Mouse (Mus musculus): Measurements from ENCODE around the gene Zfp112. TPM values are rescaled to one million over a fixed set of nuclear protein-coding genes. Genes with fewer than 3 reads are reported as not detected.
A peak's percentile ranks its signal among the peaks of the same experiment; 100 is the strongest.
"Not testable (repeated sequence)": the region's sequence is repeated elsewhere in the genome, so short reads cannot be mapped to it uniquely, and the experiment has no call there.

Zfp112 gene
- polyA plus RNA-seq (2015; fragmentation: Nextera tagmentation; extraction: Ambion mirVana): 3.3 and 4.3 TPM in 2 replicates

DNA sequence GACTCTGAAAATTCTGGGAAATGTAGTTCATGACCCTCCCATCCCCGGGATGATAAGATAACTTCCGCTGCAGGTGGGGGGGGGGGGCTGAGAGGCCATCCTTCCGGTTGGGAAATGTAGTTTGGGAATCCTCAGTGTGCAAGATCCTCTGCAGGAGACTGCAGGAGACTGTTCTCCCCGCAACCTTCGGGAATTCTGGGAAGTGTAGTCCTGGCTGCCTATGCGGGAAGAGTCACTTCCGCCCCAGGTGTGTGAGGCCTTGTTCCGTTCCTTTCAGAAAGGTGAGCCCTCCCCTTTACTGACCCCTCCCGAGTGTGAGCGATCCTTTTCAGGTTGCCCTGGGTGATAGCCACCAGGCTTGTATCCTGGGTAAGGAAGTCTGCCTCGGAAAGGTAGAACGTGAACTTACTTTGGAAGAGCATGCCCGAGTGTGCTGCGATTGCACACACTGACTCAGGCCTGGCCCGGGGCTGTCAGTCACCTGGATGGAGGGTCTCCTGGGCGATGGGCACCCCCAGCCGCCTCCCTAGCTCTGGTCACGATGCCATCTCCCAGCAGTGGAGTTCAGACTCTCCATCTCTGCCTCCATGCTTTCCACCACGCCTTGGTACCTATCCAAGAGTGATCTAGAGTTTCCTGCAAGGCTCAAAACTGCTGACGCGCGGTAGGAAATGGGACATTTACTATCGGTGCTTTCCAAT, at the start of gene Zfp112:
Zfp112 (plus strand) TSS at position 159 of the 701 bp plus-strand sequence.
- 1% methylated on average over 23 of the region's 23 CpGs for WGBS
- Histone ChIP-seq H3K9ac (replicated peaks; ENCODE audit: low read depth) (peak within 1 kb of the TSS; percentile 68), H3K4me1 (ENCODE audit: insufficient read depth, low read depth, low read length) (no peaks in the 10 kb centered on the region), H3K36me3 (ENCODE audit: insufficient read depth, low read length) (peaks cover 3% of the 10 kb centered on the region; the same call in 1 of the 2 replicates), H3K27ac (ENCODE audit: low read length) (peak within 1 kb of the TSS; percentile 88), H3K27me3 (replicated peaks; ENCODE audit: insufficient read depth, low read length) (no peaks in the 10 kb centered on the region), H3K4me2 (replicated peaks; ENCODE audit: low read depth, low read length) (peak within 1 kb of the TSS; percentile 83), H3K9me3 (ENCODE audit: low read length) (peaks cover 14% of the 10 kb centered on the region), H3K4me3 (ENCODE audit: low read depth, low read length) (peak within 1 kb of the TSS; percentile 61)
- peak; percentile 97 for ATAC-seq
- DNase-seq (ENCODE audit: low spot score): peak; percentile 95
- TF ChIP-seq CTCF (IDR thresholded peaks at IDR 0.05) (no peak), EP300 (IDR thresholded peaks at IDR 0.05) (peak; percentile 49; the same call in 1 of the 2 replicates)

DNA sequence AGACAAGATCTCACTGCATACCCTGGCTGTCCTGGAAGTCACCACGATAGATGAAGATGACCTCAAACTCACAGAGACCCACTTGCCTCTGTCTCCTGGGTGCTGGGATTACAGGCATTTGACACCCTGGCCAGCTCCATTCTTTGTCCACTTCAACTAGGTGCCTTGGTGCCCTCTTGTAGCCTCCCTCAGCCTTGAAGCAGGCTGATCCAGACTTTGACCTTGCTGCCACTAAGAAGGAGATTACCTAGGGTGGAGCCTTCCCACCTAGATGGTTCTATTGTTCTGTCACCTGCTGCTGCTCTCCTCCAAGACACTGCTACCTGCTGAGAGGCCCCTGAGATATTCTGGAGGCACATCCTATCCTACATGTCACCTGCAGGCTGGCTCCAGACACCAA, 37.7 kb upstream of the Zfp112 start:
- H3K36me3 ChIP-seq (ENCODE audit: insufficient read depth, low read length); ATAC-seq; H3K27me3 ChIP-seq (replicated peaks; ENCODE audit: insufficient read depth, low read length); H3K9ac ChIP-seq (replicated peaks; ENCODE audit: low read depth); H3K9me3 ChIP-seq (ENCODE audit: low read length); H3K27ac ChIP-seq (ENCODE audit: low read length); DNase-seq (ENCODE audit: low spot score); H3K4me3 ChIP-seq (ENCODE audit: low read depth, low read length); H3K4me2 ChIP-seq (replicated peaks; ENCODE audit: low read depth, low read length); H3K4me1 ChIP-seq (ENCODE audit: insufficient read depth, low read depth, low read length): not testable (repeated sequence)
- 36% methylated on average over 1 of the region's 1 CpGs for WGBS

DNA sequence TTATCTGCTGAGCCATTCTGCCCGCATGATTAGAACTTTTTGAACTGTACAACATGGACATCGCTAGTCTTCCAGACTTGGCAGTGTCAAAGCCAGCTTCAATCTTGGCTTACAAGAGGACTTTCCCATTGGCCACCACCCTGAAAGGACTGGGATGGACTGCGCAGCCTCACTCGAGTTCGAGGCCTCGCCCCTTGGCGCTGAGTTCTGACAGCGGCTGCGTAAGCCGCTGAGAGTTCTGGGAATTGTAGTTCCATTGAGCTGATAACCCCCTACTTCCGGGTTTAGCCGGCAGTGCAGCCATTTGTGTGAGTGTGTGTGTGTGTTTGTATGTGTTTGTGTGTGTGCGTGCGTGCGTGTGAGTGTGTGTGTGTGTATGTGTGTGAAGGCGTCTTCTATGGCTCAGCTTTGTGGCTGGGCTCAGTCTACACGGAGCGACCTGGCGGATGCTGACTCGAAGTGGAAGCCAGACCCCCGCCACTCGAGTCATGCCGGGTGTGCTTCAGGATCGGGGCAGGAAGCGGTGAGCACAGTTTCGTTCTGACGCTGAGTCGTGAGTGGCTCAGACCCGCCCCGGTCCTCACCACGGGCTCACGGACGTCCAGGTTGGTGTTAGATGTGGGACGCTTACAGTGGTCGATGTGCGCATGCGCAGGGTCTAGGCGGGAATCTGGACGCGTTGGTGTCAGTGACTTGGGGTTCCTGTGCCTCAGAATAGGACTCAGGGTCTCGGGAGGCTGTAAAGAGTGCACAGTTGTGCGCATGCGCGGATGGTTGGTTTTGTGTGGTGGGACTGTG, 30.3 kb upstream of the Zfp112 start, which contains the start of gene Zfp180:
Zfp180 (plus strand) TSS at position 291 of the 798 bp plus-strand sequence.
- H3K36me3 ChIP-seq (ENCODE audit: insufficient read depth, low read length): no peaks in the 10 kb centered on the region
- no peaks in the 10 kb centered on the region for H3K9me3 ChIP-seq (ENCODE audit: low read length)
- 18% methylated on average over 44 of the region's 44 CpGs for WGBS
- peak within 1 kb of the TSS; percentile 69 for H3K4me2 ChIP-seq (replicated peaks; ENCODE audit: low read depth, low read length)
- peak within 1 kb of the TSS; percentile 43 for H3K27ac ChIP-seq (ENCODE audit: low read length)
- peak within 1 kb of the TSS; percentile 56 for H3K9ac ChIP-seq (replicated peaks; ENCODE audit: low read depth)
- DNase-seq (ENCODE audit: low spot score) (peak; percentile 99), ATAC-seq (peak; percentile 100)
- peak within 1 kb of the TSS; percentile 62 for H3K4me3 ChIP-seq (ENCODE audit: low read depth, low read length)
- TF ChIP-seq CTCF (IDR thresholded peaks at IDR 0.05): no peak
- TF ChIP-seq EP300 (IDR thresholded peaks at IDR 0.05): no peak
- H3K4me1 ChIP-seq (ENCODE audit: insufficient read depth, low read depth, low read length): peaks cover 3% of the 10 kb centered on the region; the same call in 1 of the 2 replicates
- no peaks in the 10 kb centered on the region for H3K27me3 ChIP-seq (replicated peaks; ENCODE audit: insufficient read depth, low read length)

DNA sequence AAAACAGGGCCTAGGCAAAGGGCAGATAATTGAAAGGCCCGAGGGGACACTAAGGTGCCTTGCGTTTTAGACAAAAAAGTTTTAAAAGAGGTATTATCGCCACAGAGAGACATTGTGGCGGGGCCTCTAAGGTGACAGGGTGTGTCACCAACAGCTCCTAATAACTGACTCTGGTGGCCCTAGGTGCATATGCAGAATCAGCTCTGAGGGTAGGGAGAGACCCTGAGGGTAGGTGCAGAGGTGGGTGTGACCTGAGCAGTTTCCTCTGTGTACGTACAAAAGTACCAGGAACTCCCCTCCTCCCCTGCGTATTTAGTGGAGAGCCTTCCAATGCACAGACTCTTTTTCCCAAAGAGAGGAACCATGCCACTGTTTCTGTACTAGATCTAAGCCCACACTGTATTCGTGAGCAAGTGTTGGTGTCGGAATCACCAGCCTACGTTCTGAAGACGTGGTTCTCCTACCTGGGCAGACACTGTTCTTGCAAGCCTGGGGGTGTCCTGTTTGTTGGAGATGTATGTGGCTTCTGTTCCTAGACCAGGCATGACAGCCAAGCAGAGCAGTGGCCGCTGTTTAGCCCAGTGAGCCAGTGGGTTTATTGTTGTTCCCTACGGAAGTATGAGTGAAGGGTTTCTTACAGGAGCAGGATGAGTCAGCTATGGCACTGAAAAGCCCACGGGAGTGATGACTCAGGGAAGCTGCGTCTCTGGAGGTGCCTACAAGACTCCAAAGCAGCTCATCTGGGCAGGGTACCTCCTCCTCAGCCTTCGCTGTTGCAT, 29.5 kb upstream of the Zfp112 start:
- Histone ChIP-seq H3K36me3 (ENCODE audit: insufficient read depth, low read length) (no peaks in the 10 kb centered on the region), H3K4me3 (ENCODE audit: low read depth, low read length) (peak overlapping the region; percentile 62), H3K9ac (replicated peaks; ENCODE audit: low read depth) (peak overlapping the region; percentile 56; the same call in 1 of the 2 replicates), H3K27me3 (replicated peaks; ENCODE audit: insufficient read depth, low read length) (no peaks in the 10 kb centered on the region), H3K9me3 (ENCODE audit: low read length) (no peaks in the 10 kb centered on the region), H3K27ac (ENCODE audit: low read length) (peak overlapping the region; percentile 43; the same call in 1 of the 2 replicates), H3K4me1 (ENCODE audit: insufficient read depth, low read depth, low read length) (peaks cover 3% of the 10 kb centered on the region; the same call in 1 of the 2 replicates), H3K4me2 (replicated peaks; ENCODE audit: low read depth, low read length) (peak overlapping the region; percentile 69)
- 35% methylated on average over 15 of the region's 15 CpGs for WGBS
- TF ChIP-seq EP300 (IDR thresholded peaks at IDR 0.05) (no peak), CTCF (IDR thresholded peaks at IDR 0.05) (no peak)
- DNase-seq (ENCODE audit: low spot score) (peak; percentile 14), ATAC-seq (no peak)

DNA sequence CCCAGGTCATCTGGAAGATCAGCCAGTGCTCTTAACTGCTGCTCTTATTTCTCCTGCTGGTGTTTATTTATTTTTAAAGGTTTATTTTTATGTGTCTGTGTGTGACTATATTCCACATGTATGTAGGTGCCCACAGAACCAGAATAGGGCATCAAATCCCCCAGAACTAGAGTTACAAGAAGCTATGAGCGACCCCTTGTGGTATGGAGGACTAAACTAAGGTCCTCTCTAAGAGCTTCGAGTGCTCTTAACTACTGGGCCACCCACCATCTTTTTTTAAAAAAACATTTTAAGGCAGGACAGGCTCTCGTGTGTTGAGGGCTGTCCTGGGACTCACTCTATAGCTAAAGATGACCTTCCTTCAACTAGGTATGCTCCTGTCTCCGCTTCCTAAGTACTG, 25.2 kb upstream of the Zfp112 start:
- Histone ChIP-seq H3K36me3 (ENCODE audit: insufficient read depth, low read length) (no peaks in the 10 kb centered on the region), H3K27me3 (replicated peaks; ENCODE audit: insufficient read depth, low read length) (no peaks in the 10 kb centered on the region), H3K4me1 (ENCODE audit: insufficient read depth, low read depth, low read length) (peaks cover 3% of the 10 kb centered on the region; the same call in 1 of the 2 replicates), H3K9me3 (ENCODE audit: low read length) (no peaks in the 10 kb centered on the region), H3K4me2 (replicated peaks; ENCODE audit: low read depth, low read length) (no peak overlapping the region), H3K4me3 (ENCODE audit: low read depth, low read length) (no peak overlapping the region), H3K27ac (ENCODE audit: low read length) (no peak overlapping the region), H3K9ac (replicated peaks; ENCODE audit: low read depth) (no peak overlapping the region)
- DNase-seq (ENCODE audit: low spot score) (no peak), ATAC-seq (no peak)
- 93% methylated on average over 4 of the region's 4 CpGs for WGBS
- no peak for TF ChIP-seq CTCF (IDR thresholded peaks at IDR 0.05)
- TF ChIP-seq EP300 (IDR thresholded peaks at IDR 0.05): no peak
